Mouse (Mus musculus) erythroblast, embryonic 14.5 days (primary cell): ENCODE measurements around the gene Pdzrn3.

Source experiments
- GATA1 ChIP-seq: IDR thresholded peaks from 2 replicates; pipeline ENCODE4 v1.6.1; 2012; ENCODE audit warnings: low read length, inconsistent platforms, mixed read lengths
- TAL1 ChIP-seq: IDR thresholded peaks from 3 replicates; pipeline ENCODE4 v1.6.1; 2012; ENCODE audit warnings: low read length, inconsistent platforms, mixed read lengths

DNA sequence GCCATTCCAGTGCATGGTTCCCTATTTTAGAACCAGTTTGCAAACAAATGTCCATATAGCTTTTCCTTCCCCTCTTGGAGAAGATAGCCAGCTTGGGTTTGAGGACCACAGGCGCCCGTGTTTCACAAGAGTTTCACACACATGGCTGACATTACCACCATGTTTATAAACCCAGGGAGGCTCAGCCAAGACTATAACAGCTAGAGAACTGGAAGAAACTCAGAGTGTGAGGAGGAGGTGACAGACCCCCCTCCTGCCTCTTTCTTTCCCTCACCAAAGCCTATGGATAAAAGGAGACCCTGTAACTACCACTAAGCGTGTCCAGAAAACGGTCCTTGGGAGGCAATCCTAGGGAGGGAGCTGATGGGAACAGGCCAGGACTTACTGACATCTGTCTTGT lies 159.5 kb downstream of the Pdzrn3 start:
- no peak for TF ChIP-seq GATA1
- no peak for TF ChIP-seq TAL1
